Mouse (Mus musculus): ENCODE data around the gene Srms. TPM values are rescaled to one million over a fixed set of nuclear protein-coding genes. Genes with fewer than 3 reads are reported as not detected.
A peak's percentile ranks its signal among the peaks of the same experiment; 100 is the strongest.

Srms gene
- polyA plus RNA-seq, 1 experiment from 2014 or later = 0.32 TPM

GRCm38 (mm10) chr2:181219538-181220216 lies 6.7 kb upstream of the Srms start, which contains the start of gene Fndc11:
Fndc11 (plus strand) TSS chr2:181220013.
- H3K4me3 ChIP-seq = peak within 1 kb of the TSS; percentile 37
- peak; percentile 91 for ATAC-seq (ENCODE audit: insufficient number of reproducible peaks, low FRiP score)
- 0 out of 2 replicates have a peak within 1 kb of the TSS, but pooled peaks have one; percentile 30 for H3K27ac ChIP-seq (ENCODE audit: poor library complexity, severe bottlenecking)
- 5% methylated on average over 25 of the region's 25 CpGs for WGBS
- peaks cover 16% of the 10 kb centered on the region for H3K4me1 ChIP-seq (replicated peaks)
- H3K9me3 ChIP-seq (replicated peaks) = no peaks in the 10 kb centered on the region
- peaks cover 23% of the 10 kb centered on the region for H3K27me3 ChIP-seq (replicated peaks)
- H3K4me2 ChIP-seq = peak within 1 kb of the TSS; percentile 72
- H3K9ac ChIP-seq = no peak within 1 kb of the TSS
- no peaks in the 10 kb centered on the region for H3K36me3 ChIP-seq

DNA sequence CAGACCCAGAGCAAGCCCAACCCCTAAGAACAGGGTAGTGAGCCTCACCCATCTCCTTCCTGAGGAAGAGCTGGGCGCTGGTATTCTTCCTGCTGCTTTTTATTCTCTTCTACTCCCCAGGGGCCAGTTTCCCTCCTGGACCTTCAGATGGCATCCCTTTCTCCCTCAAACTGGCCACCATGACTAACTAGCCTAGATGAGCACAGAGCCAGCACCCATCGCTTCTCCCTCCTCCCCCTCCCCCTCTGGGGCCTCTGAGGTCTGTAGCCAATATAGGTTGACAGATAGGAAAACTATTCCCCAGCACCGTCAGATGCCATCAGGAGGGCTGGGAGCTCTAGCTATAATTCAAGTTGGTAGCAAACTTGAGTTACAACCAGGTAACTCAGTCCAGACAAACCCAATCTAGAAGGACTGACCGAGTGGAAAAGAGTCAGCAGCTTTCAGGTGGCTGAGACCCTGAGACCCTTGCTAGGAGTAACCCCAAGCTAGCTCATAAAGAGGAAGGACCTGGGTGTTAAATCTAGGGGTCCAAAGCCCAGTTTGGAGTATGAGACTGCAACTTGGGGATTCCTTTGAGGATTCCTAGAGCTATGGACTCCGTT lies 6.0 kb upstream of the Srms start:
- Histone ChIP-seq H3K9me3 (replicated peaks) (no peaks in the 10 kb centered on the region), H3K4me3 (no peak overlapping the region), H3K27ac (ENCODE audit: poor library complexity, severe bottlenecking) (no peak overlapping the region), H3K4me2 (no peak overlapping the region), H3K9ac (no peak overlapping the region), H3K36me3 (no peaks in the 10 kb centered on the region), H3K4me1 (replicated peaks) (peaks cover 16% of the 10 kb centered on the region), H3K27me3 (replicated peaks) (peaks cover 30% of the 10 kb centered on the region)
- 52% methylated on average over 5 of the region's 5 CpGs for WGBS
- ATAC-seq (ENCODE audit: insufficient number of reproducible peaks, low FRiP score) = no peak

GRCm38 (mm10) chr2:181216037-181216436 lies 3.1 kb upstream of the Srms start:
- no peak for ATAC-seq (ENCODE audit: insufficient number of reproducible peaks, low FRiP score)
- H3K4me2 ChIP-seq = no peak overlapping the region
- no peak overlapping the region for H3K4me3 ChIP-seq
- no peaks in the 10 kb centered on the region for H3K9me3 ChIP-seq (replicated peaks)
- no peak overlapping the region for H3K9ac ChIP-seq
- peaks cover 58% of the 10 kb centered on the region for H3K27me3 ChIP-seq (replicated peaks)
- WGBS = 79% methylated on average over 6 of the region's 6 CpGs
- H3K36me3 ChIP-seq = no peaks in the 10 kb centered on the region
- H3K4me1 ChIP-seq (replicated peaks) = peaks cover 20% of the 10 kb centered on the region
- H3K27ac ChIP-seq (ENCODE audit: poor library complexity, severe bottlenecking) = no peak overlapping the region

DNA sequence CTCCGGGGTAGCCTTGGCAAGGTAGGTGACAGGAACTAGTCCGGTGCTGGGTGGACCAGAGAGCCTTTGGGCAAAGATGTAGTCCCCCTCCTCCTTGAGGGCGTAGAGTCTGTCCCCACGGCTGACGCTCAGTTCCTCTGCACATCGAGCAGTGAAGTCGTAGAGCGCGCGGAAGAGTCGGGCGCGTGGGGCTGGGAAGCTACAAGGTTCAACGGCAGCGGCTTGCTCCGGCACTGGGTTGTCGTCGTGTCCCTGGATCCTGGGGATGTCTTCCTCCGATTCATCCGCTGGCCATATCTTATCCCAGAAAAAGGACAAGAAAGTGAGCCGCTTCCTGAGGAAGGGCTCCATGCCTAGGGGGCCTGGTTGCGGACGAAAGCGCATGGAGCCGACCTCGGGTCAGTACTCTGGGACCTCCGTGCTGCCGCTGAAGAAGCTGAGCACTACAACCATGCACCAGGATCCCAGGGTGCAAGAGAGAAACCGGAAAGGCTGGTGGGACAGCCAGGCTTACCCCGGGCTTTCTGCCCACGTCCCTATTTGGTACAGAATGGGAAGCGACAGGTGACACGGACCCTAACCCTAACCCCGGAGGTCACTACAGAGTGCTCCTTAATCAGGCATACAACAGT lies 480 bp downstream of the Srms start:
- 3% methylated on average over 34 of the region's 34 CpGs for whole genome bisulfite sequencing
- H3K4me2 ChIP-seq = peak overlapping the region; percentile 61
- H3K9ac ChIP-seq = no peak overlapping the region
- H3K27me3 ChIP-seq (replicated peaks) = peaks cover 70% of the 10 kb centered on the region
- H3K4me1 ChIP-seq (replicated peaks) = peaks cover 4% of the 10 kb centered on the region; the same call in 1 of the 2 replicates
- H3K9me3 ChIP-seq (replicated peaks) = no peaks in the 10 kb centered on the region
- H3K27ac ChIP-seq (ENCODE audit: poor library complexity, severe bottlenecking) = no peak overlapping the region
- H3K36me3 ChIP-seq = no peaks in the 10 kb centered on the region
- H3K4me3 ChIP-seq = peak overlapping the region; percentile 31
- ATAC-seq (ENCODE audit: insufficient number of reproducible peaks, low FRiP score) = peak; percentile 25; the same call in 1 of the 2 replicates

DNA sequence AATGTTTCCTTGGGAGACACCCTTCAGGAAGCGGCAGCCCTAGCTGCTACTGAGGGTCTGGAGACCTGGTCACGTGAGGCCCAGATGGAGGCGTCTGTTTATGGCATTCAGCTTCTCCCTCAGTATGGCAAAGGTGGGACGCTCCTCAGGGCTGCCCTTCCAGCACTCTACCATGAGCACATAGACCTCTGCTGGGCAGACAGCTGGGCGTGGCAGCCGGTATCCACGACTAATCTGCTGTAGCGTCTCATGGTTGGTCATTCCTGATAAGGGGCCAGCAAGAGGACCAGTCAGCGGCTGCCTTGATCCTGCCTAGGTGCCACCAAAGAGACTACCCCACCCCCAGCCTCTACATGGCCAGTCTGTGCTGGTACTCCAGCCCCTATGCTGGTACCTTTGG lies 6.9 kb downstream of the Srms start:
- 56% methylated on average over 9 of the region's 9 CpGs for WGBS
- Histone ChIP-seq H3K27ac (ENCODE audit: poor library complexity, severe bottlenecking) (no peak overlapping the region), H3K27me3 (replicated peaks) (peaks cover 50% of the 10 kb centered on the region), H3K4me1 (replicated peaks) (no peaks in the 10 kb centered on the region), H3K9ac (no peak overlapping the region), H3K9me3 (replicated peaks) (no peaks in the 10 kb centered on the region), H3K4me3 (no peak overlapping the region), H3K36me3 (no peaks in the 10 kb centered on the region), H3K4me2 (no peak overlapping the region)
- ATAC-seq (ENCODE audit: insufficient number of reproducible peaks, low FRiP score) = peak; percentile 57; the same call in 1 of the 2 replicates

GRCm38 (mm10) chr2:181205678-181206077 lies 7.3 kb downstream of the Srms start:
- Histone ChIP-seq H3K9me3 (replicated peaks) (no peaks in the 10 kb centered on the region), H3K4me2 (no peak overlapping the region), H3K4me1 (replicated peaks) (no peaks in the 10 kb centered on the region), H3K27me3 (replicated peaks) (peaks cover 48% of the 10 kb centered on the region), H3K27ac (ENCODE audit: poor library complexity, severe bottlenecking) (no peak overlapping the region), H3K4me3 (no peak overlapping the region), H3K36me3 (no peaks in the 10 kb centered on the region), H3K9ac (no peak overlapping the region)
- 0 out of 2 replicates have a peak, but pooled peaks have one; percentile 16 for ATAC-seq (ENCODE audit: insufficient number of reproducible peaks, low FRiP score)
- WGBS = 66% methylated on average over 5 of the region's 5 CpGs

- Histone ChIP-seq H3K4me3 (no peak overlapping the region), H3K36me3 (no peaks in the 10 kb centered on the region), H3K4me2 (no peak overlapping the region), H3K4me1 (replicated peaks) (no peaks in the 10 kb centered on the region), H3K27ac (ENCODE audit: poor library complexity, severe bottlenecking) (no peak overlapping the region), H3K9ac (no peak overlapping the region), H3K27me3 (replicated peaks) (peaks cover 39% of the 10 kb centered on the region), H3K9me3 (replicated peaks) (no peaks in the 10 kb centered on the region)
- 75% methylated on average over 6 of the region's 6 CpGs for WGBS
- ATAC-seq (ENCODE audit: insufficient number of reproducible peaks, low FRiP score) = no peak
These were observed 10.1 kb downstream of the Srms start for GRCm38 (mm10) chr2:181202886-181203285.

DNA sequence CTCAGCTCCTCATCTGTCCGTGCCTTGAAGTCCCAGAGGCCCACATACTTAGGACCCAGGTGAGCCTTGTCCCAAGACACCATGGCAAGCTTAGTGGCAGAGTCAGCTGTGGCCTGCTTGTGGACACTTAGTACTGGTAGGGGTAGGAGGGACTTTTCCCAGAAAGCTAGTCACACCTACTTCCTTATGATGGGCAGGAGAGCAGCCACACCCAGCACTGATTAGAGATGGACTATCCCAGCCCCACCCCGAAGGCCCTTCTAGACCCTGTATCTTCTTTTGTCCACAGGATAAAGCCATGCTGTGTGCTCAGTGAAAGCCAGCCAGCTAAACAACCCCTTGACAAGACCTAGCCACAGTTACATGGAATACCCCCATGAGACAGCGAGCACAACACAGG lies 10.6 kb downstream of the Srms start, which contains the start of gene Ptk6:
TSS of gene Ptk6 (minus strand) at position 368 of the 400 bp plus-strand sequence.
- no peak for ATAC-seq (ENCODE audit: insufficient number of reproducible peaks, low FRiP score)
- no peak within 1 kb of the TSS for H3K9ac ChIP-seq
- H3K4me3 ChIP-seq = no peak within 1 kb of the TSS
- no peak within 1 kb of the TSS for H3K4me2 ChIP-seq
- H3K4me1 ChIP-seq (replicated peaks) = no peaks in the 10 kb centered on the region
- WGBS = 85% methylated on average over 3 of the region's 3 CpGs
- H3K27me3 ChIP-seq (replicated peaks) = peaks cover 35% of the 10 kb centered on the region
- no peaks in the 10 kb centered on the region for H3K9me3 ChIP-seq (replicated peaks)
- H3K36me3 ChIP-seq = no peaks in the 10 kb centered on the region
- H3K27ac ChIP-seq (ENCODE audit: poor library complexity, severe bottlenecking) = no peak within 1 kb of the TSS

DNA sequence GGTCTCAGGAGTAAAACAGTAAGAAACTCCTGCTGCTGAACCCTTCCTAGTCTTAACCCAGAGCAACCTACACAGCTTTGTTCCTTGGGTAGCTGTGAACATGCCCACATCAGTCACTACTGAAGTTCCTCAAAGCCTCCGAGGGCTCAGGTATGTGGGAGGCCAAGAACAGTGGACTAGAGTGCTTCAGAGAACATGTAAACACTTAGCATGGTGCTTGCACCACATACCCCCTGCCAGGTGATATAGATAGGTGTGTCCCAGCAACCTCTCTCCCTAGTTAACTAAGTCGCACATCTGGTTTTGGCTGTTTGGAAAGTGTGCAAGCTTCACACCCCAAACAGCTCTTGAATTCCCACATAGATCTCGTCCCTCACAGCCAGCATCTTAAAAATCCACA lies 11.4 kb downstream of the Srms start:
- Histone ChIP-seq H3K9ac (no peak overlapping the region), H3K27me3 (replicated peaks) (peaks cover 35% of the 10 kb centered on the region), H3K4me2 (no peak overlapping the region), H3K9me3 (replicated peaks) (no peaks in the 10 kb centered on the region), H3K27ac (ENCODE audit: poor library complexity, severe bottlenecking) (no peak overlapping the region), H3K4me3 (no peak overlapping the region), H3K36me3 (no peaks in the 10 kb centered on the region), H3K4me1 (replicated peaks) (no peaks in the 10 kb centered on the region)
- ATAC-seq (ENCODE audit: insufficient number of reproducible peaks, low FRiP score) = no peak
- 59% methylated on average over 3 of the region's 3 CpGs for WGBS

- Histone ChIP-seq H3K9me3 (replicated peaks) (no peaks in the 10 kb centered on the region), H3K27ac (ENCODE audit: poor library complexity, severe bottlenecking) (no peak overlapping the region), H3K9ac (no peak overlapping the region), H3K4me3 (no peak overlapping the region), H3K27me3 (replicated peaks) (peaks cover 25% of the 10 kb centered on the region), H3K36me3 (no peaks in the 10 kb centered on the region), H3K4me2 (no peak overlapping the region), H3K4me1 (replicated peaks) (no peaks in the 10 kb centered on the region)
- no peak for ATAC-seq (ENCODE audit: insufficient number of reproducible peaks, low FRiP score)
- WGBS = 78% methylated on average over 4 of the region's 4 CpGs
These were observed 16.2 kb downstream of the Srms start for GRCm38 (mm10) chr2:181196628-181197300.

- no peak overlapping the region for H3K4me2 ChIP-seq
- H3K27ac ChIP-seq (ENCODE audit: poor library complexity, severe bottlenecking) = no peak overlapping the region
- H3K9me3 ChIP-seq (replicated peaks) = no peaks in the 10 kb centered on the region
- ATAC-seq (ENCODE audit: insufficient number of reproducible peaks, low FRiP score) = no peak
- H3K27me3 ChIP-seq (replicated peaks) = peaks cover 13% of the 10 kb centered on the region; the same call in 1 of the 2 replicates
- no peak overlapping the region for H3K9ac ChIP-seq
- peaks cover 4% of the 10 kb centered on the region; the same call in 1 of the 2 replicates for H3K36me3 ChIP-seq
- H3K4me3 ChIP-seq = no peak overlapping the region
- 53% methylated on average over 3 of the region's 3 CpGs for WGBS
- peaks cover 9% of the 10 kb centered on the region; the same call in 1 of the 2 replicates for H3K4me1 ChIP-seq (replicated peaks)
These were observed 19.9 kb downstream of the Srms start for GRCm38 (mm10) chr2:181193044-181193443.

Measured in heart, embryonic 12.5 days (tissue).